Mouse (Mus musculus): ENCODE measurements around the gene Mettl7b.

Mettl7b gene

DNA sequence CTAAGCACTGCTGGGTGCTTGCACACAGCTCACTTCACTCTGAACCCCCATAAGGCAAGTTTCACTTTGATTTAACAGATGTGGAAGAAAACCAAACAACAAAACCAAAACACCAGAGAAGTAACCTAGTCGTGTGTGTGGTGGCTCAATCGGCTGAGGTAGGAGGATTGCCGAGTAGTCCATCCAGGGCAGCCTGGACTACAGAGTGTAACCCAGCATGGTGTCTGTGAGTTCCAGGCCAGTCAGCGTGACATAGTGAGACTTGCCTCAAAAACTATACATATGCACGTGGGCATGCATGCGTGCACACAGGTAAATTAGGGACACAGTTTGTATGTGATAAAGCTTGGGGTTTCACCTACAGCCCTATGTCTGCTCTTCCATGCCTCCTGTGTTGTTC lies 43.4 kb downstream of the Mettl7b start:
- no peak for DNase-seq

DNA sequence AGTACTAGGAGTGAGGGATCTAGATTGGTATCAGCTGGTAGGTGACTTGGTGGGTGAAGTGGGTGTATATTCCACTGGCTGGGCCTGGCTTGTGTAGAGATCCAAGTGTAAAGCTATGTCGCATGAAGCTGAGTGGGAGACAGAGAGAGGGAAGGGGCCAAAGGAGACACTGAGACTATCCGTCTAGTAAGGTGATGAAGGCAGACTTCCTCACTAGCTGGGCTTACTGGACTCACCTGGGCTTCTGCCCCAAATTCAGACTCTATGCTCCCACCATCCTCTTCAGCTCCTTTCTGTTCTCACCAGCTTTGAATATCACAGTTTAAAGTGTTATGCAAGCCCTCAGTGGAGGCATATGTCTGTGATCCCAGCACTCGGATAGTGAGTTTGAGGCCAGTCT lies 44.1 kb downstream of the Mettl7b start:
- DNase-seq, result no peak

DNA sequence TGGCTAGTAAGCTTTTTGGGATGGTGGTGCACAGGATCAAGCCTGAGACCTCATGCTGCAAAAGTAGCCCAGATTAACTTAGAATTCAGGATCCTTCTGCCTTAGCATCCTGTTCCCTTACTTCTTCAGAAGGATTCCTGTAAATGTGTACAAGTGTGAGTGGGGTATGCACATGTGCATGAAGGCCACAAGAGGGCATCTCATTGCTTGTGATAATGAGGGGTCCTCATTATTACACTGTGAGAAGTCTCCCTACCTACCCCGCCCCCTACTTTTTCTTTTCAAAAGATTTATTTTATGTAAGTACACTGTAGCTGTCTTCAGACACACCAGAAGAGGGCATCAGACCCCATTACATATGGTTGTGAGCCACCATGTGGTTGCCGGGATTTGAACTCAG lies 45.2 kb downstream of the Mettl7b start:
- DNase-seq, result no peak

DNA sequence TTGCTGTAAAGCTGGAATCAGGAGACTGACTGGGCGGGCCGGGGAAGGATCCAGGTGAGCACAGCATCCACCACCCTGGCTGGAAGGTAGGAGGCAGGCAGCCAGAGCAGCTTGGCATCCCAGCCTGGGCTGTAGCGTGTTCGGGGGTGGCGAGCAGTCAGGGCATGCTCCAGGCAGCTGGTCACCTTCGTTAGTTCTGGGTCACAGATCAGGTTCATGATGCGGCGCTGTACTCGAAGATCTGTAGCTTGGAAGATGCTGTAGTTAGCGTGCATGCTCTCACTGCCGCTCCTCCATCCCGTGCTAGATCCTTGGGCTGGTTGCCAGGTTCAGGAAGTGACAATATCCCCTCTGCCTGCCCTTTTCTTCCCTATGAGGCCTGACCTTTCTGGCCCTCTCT lies 47.1 kb downstream of the Mettl7b start:
- DNase-seq, result no peak

DNA sequence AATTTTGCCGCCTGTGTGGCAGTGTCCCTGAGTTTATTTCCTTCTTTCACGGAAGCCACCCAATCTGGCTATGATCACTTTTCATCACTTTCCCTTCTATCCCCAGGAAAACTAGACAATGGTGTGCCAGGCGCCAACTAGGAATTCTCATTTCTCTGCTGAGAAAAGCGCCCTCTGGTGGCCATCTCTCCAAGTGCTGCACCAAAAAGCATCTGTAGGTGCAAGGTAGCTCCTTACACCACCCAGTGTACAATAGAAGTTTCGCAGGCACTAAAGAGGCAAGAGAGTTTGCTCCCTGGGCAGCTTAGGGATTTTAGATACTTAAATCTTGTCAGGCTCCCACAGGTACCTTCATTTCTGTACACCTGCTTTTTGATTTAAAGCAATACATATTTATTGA lies 47.6 kb downstream of the Mettl7b start:
- DNase-seq, result peak; percentile 93

DNA sequence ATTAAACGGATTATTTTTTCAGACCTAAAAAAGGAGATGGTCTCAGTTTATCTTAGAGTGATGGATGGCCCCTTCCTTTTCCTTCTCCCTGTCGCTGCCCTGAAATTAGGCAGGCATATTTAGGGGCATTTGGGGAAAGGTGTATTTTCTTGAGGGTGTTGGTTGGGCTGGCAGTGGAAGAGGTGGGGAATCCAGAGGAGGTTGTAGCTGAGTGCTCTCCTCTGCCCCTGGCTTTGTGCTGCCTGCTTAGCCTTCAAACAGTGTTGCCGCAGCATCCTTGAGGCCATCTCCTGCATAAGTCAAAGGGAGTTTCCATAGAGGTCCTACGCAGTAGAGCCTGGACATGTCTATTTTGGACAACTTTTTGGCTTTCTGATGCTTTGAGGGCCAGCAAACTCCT lies 48.0 kb downstream of the Mettl7b start:
- no peak for DNase-seq

DNA sequence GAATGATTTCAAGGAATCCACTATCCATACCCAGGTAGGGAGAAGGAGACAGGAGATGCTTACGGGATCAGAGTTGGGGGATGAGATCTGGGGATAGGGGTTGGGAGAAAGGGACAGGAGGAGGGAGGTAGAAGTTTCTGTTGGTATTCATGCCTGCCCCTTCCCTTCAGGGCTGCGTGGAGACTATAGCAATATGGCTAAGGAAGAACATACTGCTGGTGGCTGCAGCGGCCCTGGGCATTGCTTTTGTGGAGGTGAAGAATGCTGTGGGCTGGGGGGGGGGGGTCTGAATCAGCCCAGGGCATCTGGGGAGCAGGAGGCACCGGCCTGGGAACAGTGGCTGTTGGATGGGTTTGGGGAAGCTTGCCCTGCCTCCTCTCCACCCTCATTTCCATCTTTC lies 48.5 kb downstream of the Mettl7b start:
- no peak for DNase-seq

DNA sequence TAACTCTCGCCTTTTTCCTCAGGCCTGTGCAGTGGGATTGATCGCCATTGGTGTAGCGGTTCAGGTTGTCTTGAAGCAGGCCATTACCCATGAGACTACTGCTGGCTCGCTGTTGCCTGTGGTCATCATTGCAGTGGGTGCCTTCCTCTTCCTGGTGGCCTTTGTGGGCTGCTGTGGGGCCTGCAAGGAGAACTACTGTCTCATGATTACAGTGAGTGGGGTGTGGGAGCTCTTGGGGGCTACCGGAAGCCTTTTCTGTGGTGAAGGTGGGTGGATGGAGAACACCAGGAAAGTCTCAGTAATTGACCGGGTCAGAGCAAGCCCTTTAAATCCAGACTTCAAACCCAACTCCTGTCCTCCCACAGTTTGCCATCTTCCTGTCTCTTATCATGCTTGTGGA lies 49.4 kb downstream of the Mettl7b start:
- DNase-seq, result no peak

DNA sequence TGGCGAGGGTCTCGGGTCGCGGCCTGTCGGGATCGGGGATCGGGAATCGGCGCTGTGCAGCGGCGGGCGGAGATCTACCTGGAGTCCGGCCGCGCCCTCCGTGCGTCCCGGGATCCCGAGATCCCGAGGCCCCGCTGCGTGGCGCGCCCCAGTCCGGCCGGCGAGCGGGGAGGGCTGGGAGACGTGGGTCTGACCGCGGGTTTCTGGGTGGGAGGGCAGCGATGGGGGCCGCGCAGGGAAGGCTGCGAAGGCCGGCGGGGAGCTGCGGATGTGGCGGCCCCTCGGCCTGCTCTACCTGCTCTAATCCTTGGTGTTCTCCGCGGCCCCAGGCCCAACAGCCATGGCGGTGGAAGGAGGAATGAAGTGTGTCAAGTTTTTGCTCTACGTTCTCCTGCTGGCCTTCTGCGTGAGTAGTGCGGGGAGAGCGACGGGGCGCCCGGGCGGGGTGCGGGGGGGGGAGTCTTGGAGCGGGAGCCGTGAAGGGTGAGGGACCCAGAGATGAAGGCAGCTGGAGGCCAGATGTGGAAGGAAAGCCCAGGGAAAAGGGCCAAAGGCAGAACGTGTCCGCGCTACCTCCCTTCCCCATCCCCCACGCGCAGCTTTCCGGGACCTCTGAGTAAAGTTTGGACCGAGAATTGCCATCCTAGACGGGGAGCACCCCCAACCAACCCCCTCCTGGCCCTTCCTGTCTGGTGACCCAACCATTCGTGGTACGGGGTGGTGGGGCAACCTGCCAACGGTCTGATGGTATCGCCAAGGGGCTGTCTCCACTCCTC lies 50.5 kb downstream of the Mettl7b start:
- DNase-seq, result peak; percentile 72

DNA sequence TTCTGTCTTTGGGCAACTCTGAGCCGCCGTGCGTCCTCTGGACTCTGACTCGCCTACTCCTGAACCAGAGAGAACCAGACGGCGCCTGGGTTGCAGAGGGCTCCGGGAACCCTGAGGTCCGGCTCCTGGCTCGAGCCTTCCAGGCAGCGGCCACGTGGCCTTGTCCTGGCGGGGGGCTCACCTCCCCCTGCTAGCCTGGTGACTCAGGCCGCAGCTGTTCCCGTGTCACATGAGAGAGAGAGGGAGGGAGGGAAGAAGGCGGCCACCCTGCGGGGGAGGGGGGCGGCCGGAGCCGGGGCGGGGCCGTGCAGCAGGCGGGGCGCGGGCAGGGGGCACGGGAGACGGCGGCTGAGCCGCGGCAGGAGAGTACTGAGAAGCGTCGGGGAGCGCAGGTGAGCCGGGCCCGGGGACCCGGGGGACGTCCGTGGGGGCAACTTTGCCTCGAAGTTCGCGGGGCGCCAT lies 51.2 kb downstream of the Mettl7b start:
- DNase-seq, result peak; percentile 91

DNA sequence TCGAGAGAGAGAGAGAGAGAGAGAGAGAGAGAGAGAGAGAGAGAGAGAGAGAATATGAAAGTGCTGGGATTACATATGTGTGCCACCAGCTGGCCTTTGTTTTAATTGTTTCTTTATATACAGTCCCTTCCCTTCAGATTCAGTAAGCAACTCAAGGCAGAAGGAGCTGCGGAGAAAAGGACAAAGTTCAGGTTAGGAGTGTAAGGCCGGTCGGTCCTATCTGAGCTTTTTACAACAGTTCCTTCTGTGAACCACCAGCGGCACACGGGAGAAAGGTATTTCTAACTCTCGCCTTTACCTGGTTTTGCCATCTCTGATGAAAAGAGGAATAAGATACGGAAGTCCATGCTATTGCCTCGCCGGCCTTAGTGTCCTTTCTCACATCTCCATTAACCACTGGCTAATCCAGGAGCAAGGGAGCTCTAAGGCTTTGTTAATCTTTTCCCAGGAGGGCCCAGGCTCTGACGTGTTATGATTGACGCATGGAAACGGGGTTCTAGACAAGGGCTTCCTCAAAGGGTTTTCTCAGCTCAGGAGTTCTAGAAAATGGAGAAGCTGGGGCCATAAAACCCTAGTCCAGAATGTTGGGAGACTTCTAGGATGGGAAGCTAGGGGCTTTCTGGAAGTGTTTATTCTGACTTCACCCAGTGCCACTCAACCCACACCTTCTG lies 51.9 kb downstream of the Mettl7b start:
- DNase-seq, result peak; percentile 35

Data from embryo, embryonic 11 days (tissue).